Mouse (Mus musculus) heart, postnatal 0 days (tissue): ENCODE results near the gene Tnip2. TPM values are rescaled to one million over a fixed set of nuclear protein-coding genes. Genes with fewer than 3 reads are reported as not detected.

ENCODE experiments used
- ATAC-seq: fragments of 200-750 bp; cut with Nextera tagmentation; 2 replicates; pipeline ENCODE4 v1.8.0; 2017; ENCODE audit warnings: low read depth, moderate number of reproducible peaks, moderate library complexity; ENCODE audit not compliant: insufficient read depth
- DNase-seq: peaks from one replicate; pipeline ENCODE4 v3.0.0-alpha.2; 2016; ENCODE audit warnings: low spot score
- H3K27ac ChIP-seq: fragments of 300-500 bp; sonication (generic); 2 replicates; pipeline ENCODE4 v1.5.1; 2014; ENCODE audit warnings: low read depth, mild to moderate bottlenecking
- H3K27me3 ChIP-seq: fragments of 300-500 bp; sonication (generic); 2 replicates; pipeline ENCODE4 v1.6.1; 2014; ENCODE audit warnings: low read length, mixed read lengths; ENCODE audit not compliant: control insufficient read depth, insufficient read depth
- H3K36me3 ChIP-seq: fragments of 300-500 bp; sonication (generic); replicated peaks from 2 replicates; pipeline ENCODE4 v1.6.1; 2014; ENCODE audit warnings: low read length, mixed read lengths; ENCODE audit not compliant: control insufficient read depth, insufficient read depth
- H3K4me1 ChIP-seq: fragments of 300-500 bp; sonication (generic); 2 replicates; pipeline ENCODE4 v1.6.1; 2014; ENCODE audit warnings: antibody characterized with exemption; ENCODE audit not compliant: control insufficient read depth, insufficient read depth
- H3K4me2 ChIP-seq: fragments of 300-500 bp; sonication (generic); 2 replicates; pipeline ENCODE4 v1.6.1; 2014; ENCODE audit warnings: low read depth, mild to moderate bottlenecking, low read length, moderate library complexity
- H3K4me3 ChIP-seq: fragments of 300-500 bp; sonication (generic); 2 replicates; pipeline ENCODE4 v1.5.1; 2014; ENCODE audit warnings: low read depth, low read length
- H3K9ac ChIP-seq: fragments of 300-500 bp; sonication (generic); replicated peaks from 2 replicates; pipeline ENCODE4 v1.6.1; 2014; ENCODE audit warnings: low read depth, low read length, mixed read lengths
- H3K9me3 ChIP-seq: fragments of 300-500 bp; sonication (generic); replicated peaks from 2 replicates; pipeline ENCODE4 v1.6.1; 2016; ENCODE audit warnings: low read length; ENCODE audit not compliant: control insufficient read depth
- CTCF ChIP-seq: IDR thresholded peaks from 2 replicates; pipeline ENCODE4 v1.5.1; 2016; ENCODE audit warnings: antibody characterized with exemption, control low read depth, low read depth
- EP300 ChIP-seq: IDR thresholded peaks from 2 replicates; pipeline ENCODE4 v1.6.1; 2016; ENCODE audit warnings: antibody characterized with exemption, low read depth
- WGBS: fragments of 180-500 bp; shearing (Covaris S2); extraction: QIAGEN DNeasy Blood & Tissue Kit; methylation state at CpG from one replicate; pipeline ENCODE4 v1.1.7; 2014; 5-methylcytosine and 5-hydroxymethylcytosine counted together
- polyA plus RNA-seq: library from polyadenylated mRNA; unstranded; fragments of >200 nt; fragmentation: Nextera tagmentation; extraction: Ambion mirVana; gene quantifications from 2 replicates; pipeline ENCODE4 v1.2.1, GENCODE M21; 2015
- total RNA-seq: library from RNA; depleted of rRNA; stranded (reverse); fragments of >200 nt; gene quantifications from 2 replicates; pipeline ENCODE4 v1.2.3, GENCODE M21; 2014; ENCODE audit warnings: low replicate concordance

Gene Tnip2
- total and polyA plus RNA-seq, 2 experiments from 2014 or later = 11.9 TPM

- DNase-seq = peak; percentile 38
- TF ChIP-seq CTCF (no peak), EP300 (no peak)
- Histone ChIP-seq H3K9me3 (no peaks in the 10 kb centered on the region), H3K4me2 (no peak overlapping the region), H3K36me3 (peaks cover 27% of the 10 kb centered on the region), H3K4me3 (no peak overlapping the region), H3K27ac (peak overlapping the region; percentile 50; the same call in 1 of the 2 replicates), H3K9ac (no peak overlapping the region), H3K27me3 (no peaks in the 10 kb centered on the region), H3K4me1 (no peaks in the 10 kb centered on the region)
- ATAC-seq = 0 out of 2 replicates have a peak, but pooled peaks have one; percentile 53
- 39% methylated on average over 5 of the region's 5 CpGs for WGBS
These were observed 12.9 kb downstream of the Tnip2 start for GRCm38 (mm10) chr5:34500886-34501285.

DNA sequence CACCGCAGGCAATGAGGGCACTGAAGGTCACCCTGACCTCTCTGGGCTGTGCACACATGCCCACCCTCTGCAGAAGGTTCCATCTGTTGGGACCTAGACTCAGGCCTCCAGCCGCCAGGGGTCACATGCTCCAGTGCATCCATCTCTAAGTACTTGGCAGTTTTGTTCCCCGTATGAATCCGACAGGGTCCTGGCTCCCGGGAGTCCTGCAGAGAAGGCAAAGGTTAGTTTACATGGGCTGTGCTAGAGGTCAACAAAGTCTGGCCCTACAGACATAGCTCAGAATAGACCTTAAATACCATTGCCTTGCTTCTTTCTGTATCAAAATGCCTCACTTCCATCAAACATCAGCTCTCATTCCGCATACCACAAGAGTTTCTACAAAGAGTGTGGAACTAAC is 17.0 kb downstream of the Tnip2 start:
- Histone ChIP-seq H3K9ac (no peak overlapping the region), H3K4me3 (no peak overlapping the region), H3K9me3 (no peaks in the 10 kb centered on the region), H3K4me1 (no peaks in the 10 kb centered on the region), H3K27me3 (no peaks in the 10 kb centered on the region), H3K4me2 (no peak overlapping the region), H3K36me3 (peaks cover 12% of the 10 kb centered on the region; the same call in 1 of the 2 replicates), H3K27ac (no peak overlapping the region)
- 84% methylated on average over 6 of the region's 6 CpGs for WGBS
- TF ChIP-seq CTCF (no peak), EP300 (no peak)
- DNase-seq (no peak), ATAC-seq (no peak)

- no peak overlapping the region for H3K4me2 ChIP-seq
- DNase-seq (no peak), ATAC-seq (no peak)
- peaks cover 16% of the 10 kb centered on the region for H3K36me3 ChIP-seq
- no peaks in the 10 kb centered on the region for H3K27me3 ChIP-seq
- no peaks in the 10 kb centered on the region for H3K9me3 ChIP-seq
- 0 out of 2 replicates have a peak, but pooled peaks cover 5% of the 10 kb centered on the region for H3K4me1 ChIP-seq
- TF ChIP-seq EP300 (no peak), CTCF (no peak)
- WGBS = 91% methylated on average over 3 of the region's 3 CpGs
- no peak overlapping the region for H3K4me3 ChIP-seq
- H3K9ac ChIP-seq = no peak overlapping the region
- H3K27ac ChIP-seq = no peak overlapping the region
These were observed 24.4 kb downstream of the Tnip2 start for GRCm38 (mm10) chr5:34489418-34489787.

DNA sequence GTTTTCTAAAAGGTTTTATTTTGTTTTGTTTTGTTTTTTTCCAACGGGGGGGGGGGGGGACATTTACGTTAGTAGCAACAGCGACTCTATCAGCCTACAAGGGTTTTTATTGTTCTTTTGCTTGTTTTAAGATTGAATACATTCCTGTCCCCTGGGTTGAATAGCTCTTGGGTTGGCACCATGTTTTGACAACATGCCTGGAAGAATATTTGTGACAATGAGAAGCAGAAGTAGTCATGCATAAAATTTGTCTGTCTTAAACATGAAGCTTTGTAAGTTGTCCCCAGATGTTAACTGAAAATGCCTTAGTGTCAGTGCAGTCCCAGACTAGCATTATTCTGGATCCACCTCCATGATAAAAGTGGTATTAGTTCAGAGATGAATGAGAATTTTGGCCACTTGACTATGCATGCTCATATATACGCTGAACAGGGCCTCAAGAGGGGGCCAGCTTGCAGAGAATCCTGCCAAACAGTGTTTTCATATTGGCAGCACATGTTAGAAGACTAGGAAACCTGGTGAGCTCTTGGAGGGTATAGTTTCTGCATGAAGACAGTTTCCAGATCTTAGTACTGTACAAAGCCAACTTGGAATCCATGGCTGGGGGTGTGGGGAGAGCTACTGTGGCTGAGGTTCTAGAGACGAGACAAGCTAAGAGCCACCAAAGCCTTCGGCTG is 24.9 kb downstream of the Tnip2 start:
- H3K27ac ChIP-seq = no peak overlapping the region
- 71% methylated on average over 6 of the region's 6 CpGs for WGBS
- H3K9ac ChIP-seq = no peak overlapping the region
- H3K4me1 ChIP-seq = 0 out of 2 replicates have a peak, but pooled peaks cover 5% of the 10 kb centered on the region
- no peak for ATAC-seq
- no peaks in the 10 kb centered on the region for H3K27me3 ChIP-seq
- no peak overlapping the region for H3K4me3 ChIP-seq
- H3K9me3 ChIP-seq = no peaks in the 10 kb centered on the region
- no peak overlapping the region for H3K4me2 ChIP-seq
- no peak for DNase-seq
- H3K36me3 ChIP-seq = peaks cover 16% of the 10 kb centered on the region
- TF ChIP-seq EP300 = no peak
- no peak for TF ChIP-seq CTCF

DNA sequence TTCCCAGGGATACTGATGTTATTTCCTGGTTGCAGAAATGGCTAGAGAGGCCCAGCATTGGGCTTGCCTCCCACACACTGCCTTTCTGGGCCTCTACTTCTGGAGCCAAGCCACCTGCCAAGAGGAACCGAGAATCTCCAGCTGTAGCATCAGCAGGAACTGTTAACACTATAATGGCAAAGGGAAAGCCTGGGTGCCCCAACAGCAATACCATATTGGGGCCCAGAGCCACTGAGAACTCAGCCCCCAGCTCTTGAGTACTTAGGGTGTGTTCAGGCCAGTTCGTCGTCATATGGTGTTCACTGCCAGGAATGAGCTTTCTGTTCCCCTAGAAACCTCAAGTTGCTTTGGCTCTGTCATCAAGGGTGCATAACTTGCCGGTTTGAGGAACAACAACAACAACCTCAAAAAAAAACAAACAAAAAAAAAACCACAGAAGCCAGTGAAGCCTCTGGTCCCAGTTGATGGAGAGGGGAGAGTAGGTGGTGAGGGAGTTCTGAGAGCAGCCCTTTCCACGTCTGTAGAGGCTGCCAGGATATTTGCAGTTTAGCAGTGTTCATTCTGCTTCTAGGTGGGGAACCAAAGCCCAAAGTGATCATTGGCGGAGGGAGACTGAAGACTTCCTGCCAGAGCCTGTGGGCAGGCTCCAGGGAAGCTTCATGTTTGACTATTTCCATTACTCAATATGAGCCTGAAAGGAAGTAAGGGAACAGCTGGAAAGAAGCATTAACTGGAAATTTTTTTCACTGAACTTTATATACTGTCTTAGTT is 26.3 kb downstream of the Tnip2 start:
- TF ChIP-seq CTCF = no peak
- no peak for TF ChIP-seq EP300
- H3K4me3 ChIP-seq = no peak overlapping the region
- H3K27ac ChIP-seq = peak overlapping the region; percentile 46
- 57% methylated on average over 6 of the region's 6 CpGs for WGBS
- DNase-seq (peak; percentile 22), ATAC-seq (peak; percentile 22; the same call in 1 of the 2 replicates)
- H3K9me3 ChIP-seq = no peaks in the 10 kb centered on the region
- peaks cover 18% of the 10 kb centered on the region for H3K36me3 ChIP-seq
- H3K4me2 ChIP-seq = no peak overlapping the region
- 0 out of 2 replicates have a peak, but pooled peaks cover 5% of the 10 kb centered on the region for H3K4me1 ChIP-seq
- H3K27me3 ChIP-seq = no peaks in the 10 kb centered on the region
- H3K9ac ChIP-seq = no peak overlapping the region
